Mouse (Mus musculus) midbrain, embryonic 11.5 days (tissue): ENCODE results near the gene Ppp3ca. TPM values are rescaled to one million over a fixed set of nuclear protein-coding genes. Genes with fewer than 3 reads are reported as not detected.

ENCODE experiments used
- ATAC-seq: fragments of 200-750 bp; cut with Nextera tagmentation; 2 replicates; pipeline ENCODE4 v1.8.0; 2017; ENCODE audit warnings: moderate TSS enrichment, moderate library complexity; ENCODE audit not compliant: low FRiP score
- DNase-seq: peaks from one replicate; pipeline ENCODE4 v3.0.0; 2015; ENCODE audit warnings: low spot score; ENCODE audit errors: missing footprints
- H3K27ac ChIP-seq: fragments of 300-500 bp; sonication (generic); 2 replicates; pipeline ENCODE4 v1.5.1; 2014; ENCODE audit warnings: low read depth, low read length
- H3K27me3 ChIP-seq: fragments of 300-500 bp; sonication (generic); 2 replicates; pipeline ENCODE4 v1.6.1; 2014; ENCODE audit warnings: mild to moderate bottlenecking, low read length, moderate library complexity, mixed read lengths; ENCODE audit not compliant: control insufficient read depth, insufficient read depth
- H3K36me3 ChIP-seq: fragments of 300-500 bp; sonication (generic); 2 replicates; pipeline ENCODE4 v1.6.1; 2014; ENCODE audit warnings: mild to moderate bottlenecking, low read length, moderate library complexity, mixed read lengths; ENCODE audit not compliant: control insufficient read depth, insufficient read depth
- H3K4me1 ChIP-seq: fragments of 300-500 bp; sonication (generic); 2 replicates; pipeline ENCODE4 v1.6.1; 2014; ENCODE audit warnings: low read length; ENCODE audit not compliant: control insufficient read depth, insufficient read depth
- H3K4me2 ChIP-seq: fragments of 300-500 bp; sonication (generic); 2 replicates; pipeline ENCODE4 v1.6.1; 2014; ENCODE audit warnings: mild to moderate bottlenecking, moderate library complexity
- H3K4me3 ChIP-seq: fragments of 300-500 bp; sonication (generic); 2 replicates; pipeline ENCODE4 v1.5.1; 2014; ENCODE audit warnings: low read depth, low read length
- H3K9ac ChIP-seq: fragments of 300-500 bp; sonication (generic); 2 replicates; pipeline ENCODE4 v1.6.1; 2014; ENCODE audit warnings: low read length
- H3K9me3 ChIP-seq: fragments of 300-500 bp; sonication (generic); 2 replicates; pipeline ENCODE4 v1.6.1; 2016; ENCODE audit warnings: low read length; ENCODE audit not compliant: control insufficient read depth
- WGBS: fragments of 180-500 bp; shearing (Covaris S2); extraction: QIAGEN DNeasy Blood & Tissue Kit; methylation state at CpG from one replicate; pipeline ENCODE4 v1.1.7; 2014; 5-methylcytosine and 5-hydroxymethylcytosine counted together
- polyA plus RNA-seq: library from polyadenylated mRNA; unstranded; fragments of >200 nt; fragmentation: Nextera tagmentation; extraction: Ambion mirVana; gene quantifications from 2 replicates; pipeline ENCODE4 v1.2.1, GENCODE M21; 2014

Gene Ppp3ca
- polyA plus RNA-seq, 1 experiment from 2014 or later: 57.8 TPM

GRCm38 (mm10) chr3:136900986-136901385 lies 231.1 kb downstream of the Ppp3ca start:
- Histone ChIP-seq H3K4me3 (no peak overlapping the region), H3K4me1 (no peaks in the 10 kb centered on the region), H3K9ac (no peak overlapping the region), H3K9me3 (no peaks in the 10 kb centered on the region), H3K27me3 (no peaks in the 10 kb centered on the region), H3K36me3 (no peaks in the 10 kb centered on the region), H3K27ac (no peak overlapping the region), H3K4me2 (no peak overlapping the region)
- no peak for DNase-seq
- 94% methylated on average over 6 of the region's 6 CpGs for WGBS
- no peak for ATAC-seq

GRCm38 (mm10) chr3:136902776-136903175 lies 232.9 kb downstream of the Ppp3ca start:
- ATAC-seq: 0 out of 2 replicates have a peak, but pooled peaks have one; percentile 28
- H3K27ac ChIP-seq: no peak overlapping the region
- no peak overlapping the region for H3K4me2 ChIP-seq
- H3K9me3 ChIP-seq: no peaks in the 10 kb centered on the region
- H3K4me1 ChIP-seq: no peaks in the 10 kb centered on the region
- no peaks in the 10 kb centered on the region for H3K36me3 ChIP-seq
- H3K4me3 ChIP-seq: no peak overlapping the region
- 96% methylated on average over 18 of the region's 18 CpGs for WGBS
- DNase-seq: no peak
- H3K9ac ChIP-seq: no peak overlapping the region
- H3K27me3 ChIP-seq: no peaks in the 10 kb centered on the region

- DNase-seq (no peak), ATAC-seq (no peak)
- H3K27me3 ChIP-seq: no peaks in the 10 kb centered on the region
- no peaks in the 10 kb centered on the region for H3K36me3 ChIP-seq
- no peak overlapping the region for H3K27ac ChIP-seq
- H3K4me2 ChIP-seq: no peak overlapping the region
- H3K9ac ChIP-seq: no peak overlapping the region
- 65% methylated on average over 1 of the region's 1 CpGs for WGBS
- H3K9me3 ChIP-seq: no peaks in the 10 kb centered on the region
- no peak overlapping the region for H3K4me3 ChIP-seq
- H3K4me1 ChIP-seq: no peaks in the 10 kb centered on the region
These were observed 235.7 kb downstream of the Ppp3ca start for GRCm38 (mm10) chr3:136905577-136905976.

GRCm38 (mm10) chr3:136909534-136909933 lies 239.6 kb downstream of the Ppp3ca start:
- Histone ChIP-seq H3K27ac (no peak overlapping the region), H3K4me2 (no peak overlapping the region), H3K9me3 (no peaks in the 10 kb centered on the region), H3K36me3 (no peaks in the 10 kb centered on the region), H3K27me3 (no peaks in the 10 kb centered on the region), H3K9ac (no peak overlapping the region), H3K4me3 (no peak overlapping the region), H3K4me1 (no peaks in the 10 kb centered on the region)
- WGBS: 47% methylated on average over 3 of the region's 3 CpGs
- ATAC-seq: no peak
- no peak for DNase-seq

- Histone ChIP-seq H3K4me1 (no peaks in the 10 kb centered on the region), H3K36me3 (no peaks in the 10 kb centered on the region), H3K9me3 (no peaks in the 10 kb centered on the region), H3K4me3 (no peak overlapping the region), H3K4me2 (no peak overlapping the region), H3K9ac (no peak overlapping the region), H3K27ac (no peak overlapping the region), H3K27me3 (no peaks in the 10 kb centered on the region)
- ATAC-seq (no peak), DNase-seq (no peak)
- WGBS: 89% methylated on average over 8 of the region's 8 CpGs
These were observed 241.4 kb downstream of the Ppp3ca start for GRCm38 (mm10) chr3:136911276-136911675.

- Histone ChIP-seq H3K36me3 (no peaks in the 10 kb centered on the region), H3K27me3 (no peaks in the 10 kb centered on the region), H3K4me3 (no peak overlapping the region), H3K27ac (no peak overlapping the region), H3K9me3 (no peaks in the 10 kb centered on the region), H3K4me2 (no peak overlapping the region), H3K9ac (no peak overlapping the region), H3K4me1 (no peaks in the 10 kb centered on the region)
- DNase-seq (no peak), ATAC-seq (no peak)
- 90% methylated on average over 7 of the region's 7 CpGs for WGBS
These were observed 247.2 kb downstream of the Ppp3ca start for GRCm38 (mm10) chr3:136917080-136917479.

GRCm38 (mm10) chr3:136933071-136933470 lies 263.1 kb downstream of the Ppp3ca start:
- Histone ChIP-seq H3K9ac (no peak overlapping the region), H3K9me3 (no peaks in the 10 kb centered on the region), H3K4me1 (no peaks in the 10 kb centered on the region), H3K27ac (no peak overlapping the region), H3K4me3 (no peak overlapping the region), H3K36me3 (no peaks in the 10 kb centered on the region), H3K4me2 (no peak overlapping the region), H3K27me3 (no peaks in the 10 kb centered on the region)
- no peak for ATAC-seq
- DNase-seq: peak; percentile 79

- no peak for ATAC-seq
- Histone ChIP-seq H3K27me3 (no peaks in the 10 kb centered on the region), H3K9me3 (no peaks in the 10 kb centered on the region), H3K4me3 (no peak overlapping the region), H3K4me2 (no peak overlapping the region), H3K27ac (no peak overlapping the region), H3K4me1 (no peaks in the 10 kb centered on the region), H3K36me3 (no peaks in the 10 kb centered on the region), H3K9ac (no peak overlapping the region)
- WGBS: 85% methylated on average over 7 of the region's 7 CpGs
- peak; percentile 78 for DNase-seq
These were observed 271.0 kb downstream of the Ppp3ca start for GRCm38 (mm10) chr3:136940733-136941601.

GRCm38 (mm10) chr3:136941602-136941926 lies 271.6 kb downstream of the Ppp3ca start:
- no peak overlapping the region for H3K9ac ChIP-seq
- no peak overlapping the region for H3K4me3 ChIP-seq
- DNase-seq (no peak), ATAC-seq (no peak)
- no peak overlapping the region for H3K4me2 ChIP-seq
- H3K4me1 ChIP-seq: no peaks in the 10 kb centered on the region
- WGBS: 93% methylated on average over 3 of the region's 3 CpGs
- no peaks in the 10 kb centered on the region for H3K27me3 ChIP-seq
- H3K36me3 ChIP-seq: no peaks in the 10 kb centered on the region
- H3K27ac ChIP-seq: no peak overlapping the region
- H3K9me3 ChIP-seq: no peaks in the 10 kb centered on the region
